8 mouse cellular contexts compared by ENCODE assay signal in the genomic region with DNA sequence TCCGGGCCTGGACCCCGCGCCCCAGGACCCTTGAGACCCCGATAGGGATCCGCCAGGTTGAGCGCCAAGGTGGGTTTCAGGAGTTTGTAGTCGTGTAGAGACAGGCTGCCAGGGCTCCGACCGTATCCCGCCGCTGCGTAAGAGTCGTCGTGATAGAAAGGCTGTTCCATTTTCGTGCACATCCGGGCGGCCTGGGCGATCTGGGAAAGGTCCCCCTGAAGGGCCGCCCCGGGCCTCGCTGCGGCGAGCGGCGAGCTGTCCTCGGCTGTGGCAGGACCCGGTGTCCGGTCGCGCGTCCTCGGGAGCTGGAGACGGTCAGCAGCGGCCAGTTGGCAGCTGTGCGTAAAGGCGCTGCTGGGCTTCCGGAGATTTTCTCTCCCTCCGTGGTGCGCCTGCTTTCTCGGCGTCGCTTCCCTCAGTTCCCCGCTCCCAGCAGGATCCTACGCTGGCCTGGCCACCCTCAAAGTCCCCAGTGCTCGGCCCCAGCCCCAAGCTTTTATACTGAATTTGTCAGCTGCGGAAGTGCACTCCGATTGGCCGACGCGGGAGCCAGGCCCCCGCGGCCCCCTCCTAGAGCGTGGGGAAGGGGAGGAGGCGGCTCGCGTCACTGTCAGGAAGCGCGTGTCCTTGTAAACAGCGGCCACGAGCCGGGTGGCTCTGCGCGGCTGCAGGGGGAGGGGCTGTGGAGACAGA. TPM values are rescaled to one million over a fixed set of nuclear protein-coding genes. Genes with fewer than 3 reads are reported as not detected.
DNase-seq lines count a peak whose midpoint lies in the region; ATAC-seq lines count a peak whose summit lies in the region.

A gene (minus strand): TSS at position 471 of the 693 bp plus-strand sequence.

- peak within 1 kb of the TSS; percentile 48; the same call in 1 of the 2 replicates for H3K27ac ChIP-seq in hindbrain, embryonic 14.5 days

- peaks cover 6% of the 10 kb centered on the region for H3K27me3 ChIP-seq in hindbrain, embryonic 14.5 days (ENCODE audit: control insufficient read depth, insufficient read depth, low read length)

- peak within 1 kb of the TSS; percentile 60 for H3K9ac ChIP-seq in hindbrain, embryonic 14.5 days

- H3K4me2 ChIP-seq in hindbrain, embryonic 14.5 days (replicated peaks) = peak within 1 kb of the TSS; percentile 97

- peak; percentile 45 for ATAC-seq in hindbrain, embryonic 14.5 days (ENCODE audit: low FRiP score)

- peak; percentile 100 for DNase-seq in Muller cell, postnatal 12 days (ENCODE audit: inconsistent ontology term)
- peak; percentile 85 to 90 for DNase-seq in cerebellum, postnatal 10 days
- DNase-seq in frontal cortex, postnatal 36 days (ENCODE audit: low spot score in 2 of 2) = peak; percentile 96 to 97
- peak; percentile 78 for DNase-seq in hindbrain, embryonic 14.5 days (ENCODE audit: low spot score)
- peak; percentile 95 to 97 for DNase-seq in layer of hippocampus, postnatal 36 days
- DNase-seq in lung, postnatal 25 days (ENCODE audit: low spot score) = peak; percentile 98
- peak; percentile 87 for DNase-seq in retina, adult 2 months (ENCODE audit: low read depth, low spot score)
- DNase-seq in thymus, postnatal 25 days = peak; percentile 94

- H3K36me3 ChIP-seq in hindbrain, embryonic 14.5 days (replicated peaks; ENCODE audit: control insufficient read depth, insufficient read depth) = peaks cover 19% of the 10 kb centered on the region

- WGBS in hindbrain, embryonic 14.5 days = under 1% methylated on average over 63 of the region's 63 CpGs

- H3K4me1 ChIP-seq in hindbrain, embryonic 14.5 days (replicated peaks; ENCODE audit: control insufficient read depth, insufficient read depth, low read length) = peaks cover 45% of the 10 kb centered on the region

- H3K4me3 ChIP-seq in hindbrain, embryonic 14.5 days (replicated peaks; ENCODE audit: low read length) = peak within 1 kb of the TSS; percentile 50

- H3K9me3 ChIP-seq in hindbrain, embryonic 14.5 days (ENCODE audit: control insufficient read depth, low read length) = no peaks in the 10 kb centered on the region

RNA-seq across cellular contexts. Expression of the gene that starts here (rescaled TPM):
- 6.0 and 6.2 TPM in 2 replicates for polyA plus RNA-seq in hindbrain, embryonic 14.5 days (2014; fragmentation: Nextera tagmentation; extraction: Ambion mirVana)
- 10 to 100 TPM; 59.9 to 73.6 TPM for total RNA-seq in layer of hippocampus, postnatal 36 days (2021)

Comparison
In these comparisons a context has a peak if more than half of its experiments do, and no peak if none do; other contexts are left out.
1. Peak in every context shown above with its lines: DNase-seq, ATAC-seq, H3K4me3 ChIP-seq and H3K27ac ChIP-seq.